Mouse (Mus musculus) c-Kit-positive CD71-positive TER-119-negative erythroid progenitor cells, embryonic 14.5 days (primary cell): ENCODE results near the gene L3mbtl4.

Experiments used
- DNase-seq: peaks from one replicate; pipeline ENCODE4 v3.0.0-alpha.2; 2013; ENCODE audit warnings: low read depth

Gene L3mbtl4

DNA sequence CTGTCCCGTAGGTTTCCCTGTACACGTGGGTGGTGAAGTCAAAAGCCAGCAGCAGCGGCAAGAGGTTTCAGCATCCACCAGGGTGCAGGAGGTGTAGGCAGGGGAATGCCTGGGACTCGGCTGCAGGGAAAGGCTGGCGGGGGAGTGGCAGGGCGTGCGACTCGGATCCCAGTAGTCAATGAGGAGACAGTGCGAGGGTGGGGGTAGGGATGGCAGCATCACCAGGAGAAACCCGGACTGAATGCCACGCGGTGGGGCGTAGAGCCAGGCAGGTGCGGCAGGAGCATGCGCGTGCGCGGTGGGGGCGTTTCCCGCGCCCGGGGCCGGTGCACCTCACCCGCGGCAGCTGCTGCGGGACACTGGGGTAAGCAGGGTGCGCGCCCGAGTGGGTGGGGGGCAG is at the start of gene L3mbtl4:
Gene L3mbtl4, plus strand, starts transcription at position 271 of the 400 bp plus-strand sequence.
- DNase-seq, result no peak

DNA sequence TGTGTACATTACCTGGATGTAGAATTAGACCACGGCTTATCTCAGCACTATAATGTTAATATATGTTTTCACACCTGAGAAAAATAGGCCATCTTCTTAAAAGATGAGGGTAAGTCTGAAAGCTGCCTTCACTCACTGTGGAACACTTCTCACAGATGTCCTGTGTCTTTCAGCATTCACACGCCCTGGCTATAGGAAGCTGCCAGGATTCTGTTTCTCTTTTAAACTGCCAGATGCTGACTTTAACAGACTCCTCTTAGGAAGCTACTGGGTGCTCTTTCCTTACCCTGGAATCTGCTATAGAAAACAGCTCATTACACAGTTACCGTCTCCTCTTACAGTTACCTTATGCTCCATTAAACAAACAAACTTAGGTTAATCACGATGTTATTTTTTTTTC is 43.1 kb upstream of the L3mbtl4 start:
- no peak for DNase-seq

DNA sequence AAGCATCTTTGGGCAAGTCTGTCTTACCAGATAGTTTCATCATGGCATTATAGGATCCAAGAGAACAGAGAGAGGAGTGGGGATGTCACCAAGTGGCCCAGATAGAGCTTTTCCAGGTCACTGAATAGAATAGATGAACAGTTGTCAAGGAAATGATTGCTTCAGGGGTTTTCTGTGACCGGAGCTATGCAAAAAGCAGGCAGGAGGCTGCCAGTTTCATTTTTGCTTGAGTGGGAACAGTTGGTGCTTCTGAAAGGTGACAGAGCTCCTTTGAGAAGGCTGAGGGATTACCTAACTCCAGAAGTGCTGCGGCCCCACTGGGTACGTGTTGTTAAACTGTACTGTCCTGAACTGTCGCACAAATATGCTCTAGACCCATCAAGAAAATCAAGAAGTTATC is 38.2 kb upstream of the L3mbtl4 start:
- no peak for DNase-seq

DNA sequence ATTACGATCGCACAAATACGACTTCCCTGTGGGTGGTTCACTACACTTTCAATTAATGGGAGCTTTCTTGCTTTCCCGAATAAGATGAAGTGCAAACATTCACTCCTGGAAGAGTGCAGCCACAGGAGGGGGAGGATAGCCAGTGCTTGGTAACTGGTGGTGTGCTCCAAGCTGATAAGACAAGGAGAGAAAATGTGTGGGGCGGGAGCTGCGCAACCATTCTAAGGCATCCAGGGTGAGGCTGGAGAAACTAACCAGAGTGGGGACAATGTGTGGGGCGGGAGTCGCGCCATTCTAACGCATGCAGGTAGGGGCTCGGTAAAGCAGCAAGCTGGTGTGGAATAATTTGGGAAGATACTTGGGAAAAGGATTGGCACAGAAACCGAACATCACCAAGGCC is 36.6 kb upstream of the L3mbtl4 start:
- no peak for DNase-seq

DNA sequence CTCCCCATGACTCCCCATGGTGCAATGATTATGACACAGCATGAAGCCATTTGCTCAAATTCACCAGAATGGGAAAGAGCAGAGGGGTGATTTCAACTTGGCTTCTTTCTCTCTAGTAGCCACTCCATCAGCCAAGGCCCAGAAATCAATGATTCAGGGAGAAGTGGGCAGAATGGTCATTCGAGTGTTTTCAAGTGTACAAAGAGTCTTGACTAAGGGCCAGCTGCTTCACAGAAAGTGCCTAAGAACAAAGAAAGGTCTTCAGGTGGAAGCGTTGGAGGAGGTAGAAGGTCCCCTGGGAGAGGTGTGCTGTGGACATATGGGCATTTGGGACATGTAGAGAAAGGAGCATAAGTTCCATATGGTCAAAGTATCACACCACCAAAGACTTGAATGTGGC is 33.4 kb upstream of the L3mbtl4 start:
- DNase-seq, result no peak

DNA sequence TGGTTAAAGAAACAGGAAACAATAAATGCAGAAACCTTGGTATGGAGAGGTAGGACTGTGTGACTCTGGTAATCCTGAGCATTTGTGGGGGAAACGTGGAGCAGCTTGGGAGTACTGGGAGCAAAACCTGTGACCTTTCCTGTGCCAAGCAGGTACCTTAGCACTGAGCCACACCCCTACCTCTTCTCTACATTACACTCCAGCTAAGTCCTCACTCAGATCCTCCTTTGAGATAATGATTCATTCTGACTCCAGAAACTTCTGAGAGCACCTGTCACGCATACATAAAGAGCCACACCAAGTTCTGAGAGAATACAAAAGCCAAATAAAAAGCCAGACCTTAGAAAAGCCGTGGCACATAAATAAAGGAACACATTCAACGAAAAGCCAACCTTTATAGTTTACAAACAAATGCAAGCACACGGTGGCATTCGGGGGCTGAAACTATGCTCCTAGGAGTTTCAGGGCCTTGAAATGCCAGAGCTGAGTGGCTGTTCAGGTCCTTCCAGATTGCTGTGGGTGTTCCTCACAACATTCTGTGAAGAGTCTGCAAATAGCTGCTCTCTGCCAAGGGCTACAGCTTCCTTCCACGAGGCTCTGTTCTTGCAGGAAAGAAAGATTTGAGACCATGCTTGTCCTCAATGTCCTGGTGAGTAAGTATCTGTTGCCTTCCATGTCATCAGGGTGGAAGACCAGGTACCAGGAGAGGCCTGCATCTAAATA is 8.6 kb upstream of the L3mbtl4 start:
- DNase-seq, result no peak

DNA sequence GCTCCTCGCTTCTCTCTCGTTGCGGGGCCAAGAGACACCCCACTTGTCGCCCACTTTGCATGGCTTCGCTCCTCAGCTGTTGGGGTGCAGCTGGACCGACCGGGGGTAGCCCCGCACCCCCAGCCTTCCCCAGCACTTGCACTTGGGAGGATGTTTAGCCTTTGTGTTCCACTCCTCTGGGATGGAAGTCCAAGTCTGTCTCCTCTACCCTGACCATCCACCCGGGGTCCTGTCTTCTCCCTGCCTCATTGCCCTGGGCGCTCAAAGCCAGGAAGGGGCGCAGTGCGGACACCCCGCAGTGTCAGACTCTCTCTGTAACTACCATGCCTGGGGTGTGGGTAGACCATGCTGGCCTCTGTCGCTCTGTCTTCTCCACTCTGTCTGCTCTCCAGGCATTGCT is 357 bp downstream of the L3mbtl4 start:
- DNase-seq, result no peak

DNA sequence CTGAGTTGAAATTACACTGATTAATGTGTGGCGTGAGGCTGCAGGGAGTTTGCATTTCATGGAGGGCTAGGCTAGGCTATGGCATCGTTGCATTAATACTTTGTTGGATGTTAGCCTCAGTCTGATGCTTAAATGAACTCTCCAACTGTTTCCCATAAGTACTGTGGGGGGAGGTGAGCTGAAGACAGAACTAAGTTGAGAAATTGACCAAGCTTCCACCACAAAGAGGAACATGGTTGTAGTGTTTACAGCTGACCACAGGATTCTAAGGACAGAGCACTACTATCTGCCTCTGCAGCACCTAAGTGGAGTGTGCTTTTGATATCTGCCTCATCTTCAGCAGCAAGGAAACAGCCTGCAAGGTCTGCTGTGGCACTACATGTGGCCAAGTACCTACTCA is 1.5 kb downstream of the L3mbtl4 start:
- DNase-seq, result no peak

DNA sequence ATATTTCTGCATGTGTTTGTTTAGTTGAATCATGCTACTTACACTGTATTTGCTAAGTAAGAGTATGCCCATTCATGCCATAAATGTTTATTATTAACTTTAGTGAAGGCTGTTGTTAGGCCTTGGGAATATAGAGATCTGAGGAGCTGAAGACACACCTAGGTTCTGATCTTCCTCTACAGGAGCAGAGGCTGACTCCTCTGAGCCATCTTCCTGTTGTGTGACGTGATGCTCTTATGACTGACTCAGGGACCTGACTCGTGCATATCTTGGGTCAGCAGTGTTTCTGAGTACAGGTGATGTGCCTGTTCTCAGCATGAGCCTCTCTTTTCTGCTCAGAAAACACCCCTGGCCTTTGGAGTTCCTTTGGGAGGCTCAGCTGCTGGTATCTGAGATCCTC is 7.3 kb downstream of the L3mbtl4 start:
- DNase-seq, result no peak

DNA sequence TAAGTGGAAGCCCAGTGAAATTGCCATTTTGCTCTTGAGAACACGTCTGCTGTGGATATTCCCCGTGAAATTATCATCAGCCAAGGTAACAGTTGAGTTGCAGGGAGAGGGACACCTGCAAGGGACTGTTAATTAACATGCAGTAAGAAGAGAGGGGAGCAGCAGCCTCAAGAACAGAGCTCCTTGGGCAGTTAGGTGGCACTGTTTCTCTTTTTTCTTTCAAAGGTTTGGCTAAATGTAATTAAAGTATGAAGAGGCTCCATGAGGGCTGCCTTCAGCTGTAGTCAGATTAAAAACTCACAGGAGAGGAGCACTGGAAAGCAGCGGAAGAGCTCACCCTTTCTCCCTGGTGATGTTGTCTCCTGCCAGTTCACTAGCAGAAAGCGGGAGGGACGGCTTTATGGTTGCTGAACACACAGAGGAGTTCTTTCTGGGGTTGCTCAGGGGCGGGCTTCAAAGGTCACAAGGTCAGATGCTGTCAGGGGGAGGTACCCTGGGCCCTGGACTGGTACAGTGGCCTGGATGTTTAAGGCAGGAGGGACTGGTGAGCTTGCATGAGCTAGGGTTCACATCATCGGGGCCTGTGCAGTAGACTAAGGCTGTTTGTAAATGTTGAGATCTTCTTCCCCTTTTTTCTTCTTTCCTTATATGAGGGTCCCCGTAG is 11.7 kb downstream of the L3mbtl4 start:
- DNase-seq, result no peak

DNA sequence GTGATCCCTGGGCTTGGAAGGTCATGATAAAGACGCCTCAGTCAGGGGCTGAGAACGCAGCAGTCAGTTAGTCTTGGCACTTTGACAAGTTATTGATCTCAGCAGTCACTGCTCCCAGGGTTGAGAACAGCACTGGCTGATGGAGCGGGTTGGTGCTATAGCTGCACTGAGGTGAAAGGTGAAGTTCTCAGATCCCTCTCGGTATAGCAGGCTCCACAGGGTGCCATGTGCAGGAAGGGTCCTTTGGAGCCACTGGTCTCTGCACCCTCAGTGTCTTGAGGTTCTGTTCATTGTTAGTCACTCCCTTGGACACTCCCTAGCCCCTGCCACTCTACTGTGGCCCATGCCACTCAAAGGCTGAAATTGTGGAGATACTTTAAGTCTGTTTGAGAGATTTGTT is 14.5 kb downstream of the L3mbtl4 start:
- no peak for DNase-seq

DNA sequence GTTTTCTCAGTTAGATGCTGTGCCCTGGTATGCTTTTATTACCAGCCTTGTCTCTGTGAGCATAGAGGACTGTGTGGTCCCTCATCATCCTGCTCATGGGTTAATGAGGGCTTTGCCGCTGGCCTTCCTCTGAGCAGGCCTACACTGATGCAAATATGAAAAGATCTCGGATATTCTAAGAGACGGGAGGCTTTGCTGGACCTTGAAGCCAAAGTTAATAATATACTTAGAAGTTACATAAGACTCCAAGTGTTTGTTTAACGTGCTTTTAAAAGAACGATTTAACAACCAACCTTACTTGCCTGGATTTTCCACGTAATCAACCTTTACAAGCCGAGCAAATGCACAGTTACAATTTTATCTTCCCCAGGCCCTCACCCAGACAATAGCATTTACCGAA is 15.1 kb downstream of the L3mbtl4 start:
- no peak for DNase-seq

DNA sequence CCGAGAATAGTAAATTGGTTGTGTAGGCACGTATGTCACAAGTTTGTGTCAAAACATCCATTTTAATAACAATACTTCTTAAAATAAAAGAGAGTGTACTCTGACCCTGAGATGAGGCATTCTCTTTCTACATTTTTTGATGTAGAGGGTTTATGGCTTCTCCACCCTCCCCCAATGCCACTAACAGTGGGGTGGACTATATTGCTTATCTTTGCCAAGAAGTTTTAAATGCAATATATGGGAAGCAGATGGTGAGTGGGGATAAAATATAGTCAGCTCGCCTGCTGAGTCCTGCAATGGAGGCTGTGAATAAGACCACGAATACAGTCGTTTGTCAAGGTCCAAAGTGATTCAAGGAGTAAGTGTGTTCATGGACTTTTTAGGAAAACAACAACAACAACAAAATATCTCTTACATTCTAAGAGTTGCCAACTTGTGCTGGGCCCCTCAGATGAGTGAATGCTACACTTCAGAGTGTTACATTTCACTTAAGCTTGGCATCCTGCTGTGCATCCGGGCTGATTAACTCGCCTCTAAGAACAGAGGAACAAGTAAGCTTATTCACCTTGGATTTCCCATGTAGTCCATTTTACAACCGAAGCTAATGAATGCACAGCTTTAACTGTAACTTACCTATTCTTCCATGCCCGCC is 18.2 kb downstream of the L3mbtl4 start:
- DNase-seq, result no peak

DNA sequence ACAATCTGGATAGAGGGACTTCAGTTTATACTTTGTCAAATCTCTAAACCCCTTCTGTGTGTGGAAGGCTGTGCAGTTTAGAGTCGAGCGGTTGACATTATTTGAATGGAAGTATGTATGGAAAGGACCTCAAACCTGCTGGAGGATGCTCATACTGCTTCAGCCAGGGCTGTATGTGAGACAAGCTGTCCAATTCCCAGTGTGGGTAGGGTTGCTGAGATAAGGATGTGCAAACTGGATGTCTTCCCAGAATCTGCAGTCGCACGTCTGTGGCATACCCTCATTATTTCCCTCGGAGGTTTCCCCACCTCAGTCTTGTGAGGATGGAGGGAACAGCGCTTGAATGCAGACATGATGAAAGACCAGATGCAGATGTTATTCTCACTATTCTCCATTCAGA is 34.8 kb downstream of the L3mbtl4 start:
- no peak for DNase-seq

DNA sequence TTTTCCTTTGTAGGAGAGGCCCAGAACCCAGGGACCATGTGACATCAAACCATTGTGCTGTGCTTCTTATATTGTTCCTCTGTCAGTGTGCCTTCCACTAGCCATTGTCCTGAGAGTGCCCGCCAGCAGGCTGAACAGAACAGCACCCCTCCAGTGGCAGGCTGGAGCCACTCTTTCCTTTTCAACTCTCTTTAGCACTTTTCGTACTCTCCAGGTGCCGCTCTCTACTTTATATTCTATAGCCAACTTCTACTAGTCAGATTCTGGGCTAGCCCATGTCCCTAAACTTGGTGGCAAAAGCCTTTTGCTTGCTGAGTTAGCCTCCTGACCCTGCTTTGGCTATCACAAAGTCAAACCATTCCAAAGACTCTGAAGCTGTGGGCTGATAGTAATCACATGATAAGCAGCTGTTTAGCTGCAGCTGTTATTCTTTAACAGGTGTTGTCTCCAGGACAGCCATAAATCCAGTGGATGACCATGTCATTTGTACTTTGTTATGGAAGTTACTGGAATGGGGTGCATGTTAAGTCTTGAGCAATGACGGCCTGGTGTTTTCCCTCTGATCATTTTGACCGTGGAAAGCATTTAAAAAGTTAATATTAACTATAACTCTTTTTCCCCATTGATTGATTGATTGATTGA is 38.8 kb downstream of the L3mbtl4 start:
- DNase-seq, result no peak

DNA sequence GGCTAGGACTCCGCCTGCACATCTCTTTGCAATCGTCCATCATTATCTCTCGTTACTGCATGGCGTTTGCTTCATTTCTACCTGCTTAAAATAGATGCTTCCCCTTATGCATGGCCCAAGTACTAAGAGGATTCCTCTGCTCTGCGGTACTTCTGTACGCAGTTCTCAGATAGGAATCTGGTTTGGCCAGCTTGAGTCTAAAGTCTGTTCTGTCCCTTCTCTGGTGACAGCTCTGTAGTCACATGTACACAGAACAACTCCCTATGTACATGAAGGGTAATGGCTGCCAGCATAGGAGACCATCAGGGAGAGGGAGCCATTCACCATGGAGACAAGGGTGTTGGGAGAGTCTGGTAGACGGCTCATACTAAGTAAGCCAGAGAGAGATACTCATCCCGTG is 47.3 kb downstream of the L3mbtl4 start:
- no peak for DNase-seq

DNA sequence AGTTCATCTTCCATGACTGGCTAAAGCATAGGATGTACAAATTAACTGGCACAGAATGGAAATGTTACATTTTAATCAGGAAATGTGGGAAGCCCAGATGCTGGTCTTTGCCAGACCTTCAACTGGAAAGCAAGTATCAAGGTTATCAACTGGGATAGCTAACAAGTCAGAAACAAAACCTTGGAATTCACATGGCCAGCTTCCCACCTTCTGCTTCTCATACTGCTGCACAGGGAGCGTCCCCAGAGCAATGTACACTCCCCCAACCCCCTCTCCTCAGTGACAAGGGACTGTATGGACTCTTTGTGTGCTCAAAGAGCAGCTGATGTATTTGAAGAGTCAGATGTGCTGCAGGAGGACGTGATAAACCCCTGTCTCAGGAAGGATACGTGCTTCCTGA is 49.0 kb downstream of the L3mbtl4 start:
- no peak for DNase-seq

DNA sequence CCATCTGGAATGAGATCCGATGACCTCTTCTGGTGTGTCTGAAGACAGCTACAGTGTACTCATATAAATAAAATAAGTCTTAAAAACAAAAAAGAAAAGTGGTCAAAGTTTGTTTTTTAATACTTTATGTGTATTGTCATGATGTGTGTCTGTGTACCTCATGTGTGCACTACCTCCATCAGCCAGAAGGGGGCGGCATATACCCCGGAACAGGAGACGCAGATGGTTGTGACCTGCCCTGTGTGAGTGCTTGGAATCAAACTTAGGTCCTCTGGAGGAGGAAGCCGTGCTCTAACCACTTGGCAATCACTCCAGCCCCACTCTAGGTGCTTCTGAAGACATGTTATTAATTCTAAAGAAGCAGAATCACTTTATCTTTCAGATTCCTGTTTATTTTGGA is 58.6 kb downstream of the L3mbtl4 start:
- no peak for DNase-seq

DNA sequence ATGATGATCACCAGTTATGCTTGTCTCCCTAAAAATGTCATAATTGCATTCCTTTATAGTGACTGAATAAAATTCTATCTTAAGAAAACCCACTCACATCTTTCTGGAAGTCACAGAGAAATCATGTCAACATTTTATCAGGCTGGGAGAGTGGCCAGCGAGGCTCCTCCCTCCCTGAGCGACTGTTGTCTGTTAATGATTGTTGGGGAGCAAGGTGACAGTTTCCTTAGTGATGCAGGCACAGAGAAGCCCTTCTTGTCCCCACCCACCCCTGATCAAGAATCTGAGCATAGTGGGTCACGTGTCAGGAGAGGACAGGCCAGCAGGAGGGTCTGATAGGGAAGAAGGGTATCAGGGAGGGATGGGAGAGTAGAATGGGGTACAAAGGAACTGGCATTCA is 59.8 kb downstream of the L3mbtl4 start:
- DNase-seq, result no peak

DNA sequence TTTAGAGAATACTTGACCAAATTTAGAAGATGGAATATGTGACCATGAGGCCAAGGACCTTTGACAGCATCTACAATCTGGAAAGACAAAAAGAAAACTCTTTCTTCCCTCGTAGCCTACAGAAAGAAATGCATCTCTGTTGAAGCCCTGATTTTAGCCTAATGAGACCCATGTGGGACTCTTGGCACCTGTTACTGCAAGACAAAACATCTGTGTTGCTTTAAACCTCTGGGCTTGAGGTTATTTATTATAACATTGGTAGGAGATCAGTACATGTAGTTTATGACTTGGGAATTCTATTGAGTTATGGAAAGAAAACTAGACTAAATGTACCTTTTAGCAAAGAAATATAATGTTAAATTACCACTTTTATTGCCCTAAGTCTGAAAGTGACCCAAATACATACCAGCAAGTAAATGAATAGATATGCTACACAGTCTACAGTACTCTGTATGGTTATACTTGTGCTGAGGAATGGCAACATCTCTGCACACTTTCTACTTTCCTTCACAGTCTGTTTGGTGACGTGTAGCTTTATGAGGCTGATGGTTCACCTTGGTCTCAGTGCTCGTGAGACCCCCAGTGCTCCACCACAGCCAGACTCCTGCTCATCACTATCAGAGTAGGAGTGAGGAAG is 65.4 kb downstream of the L3mbtl4 start:
- no peak for DNase-seq

DNA sequence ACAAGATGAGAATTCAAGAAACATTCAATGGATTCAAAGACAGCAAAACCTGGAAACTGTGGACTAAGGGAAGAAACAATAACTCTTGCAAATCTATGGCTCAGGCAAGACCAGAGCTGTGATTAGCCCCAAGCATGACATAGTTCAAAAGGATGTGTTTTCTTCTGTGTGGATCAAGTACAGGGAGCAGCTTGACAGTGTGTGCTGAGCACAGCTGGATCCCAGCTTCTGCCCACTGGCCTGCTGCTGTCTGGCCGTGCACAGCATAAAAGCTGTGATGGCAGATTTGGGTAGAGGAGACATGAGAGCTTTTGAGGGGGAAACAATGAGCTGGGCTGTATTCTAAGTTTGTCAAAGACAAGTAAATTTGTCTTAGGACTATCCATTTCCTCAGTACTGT is 84.1 kb downstream of the L3mbtl4 start:
- DNase-seq, result no peak

DNA sequence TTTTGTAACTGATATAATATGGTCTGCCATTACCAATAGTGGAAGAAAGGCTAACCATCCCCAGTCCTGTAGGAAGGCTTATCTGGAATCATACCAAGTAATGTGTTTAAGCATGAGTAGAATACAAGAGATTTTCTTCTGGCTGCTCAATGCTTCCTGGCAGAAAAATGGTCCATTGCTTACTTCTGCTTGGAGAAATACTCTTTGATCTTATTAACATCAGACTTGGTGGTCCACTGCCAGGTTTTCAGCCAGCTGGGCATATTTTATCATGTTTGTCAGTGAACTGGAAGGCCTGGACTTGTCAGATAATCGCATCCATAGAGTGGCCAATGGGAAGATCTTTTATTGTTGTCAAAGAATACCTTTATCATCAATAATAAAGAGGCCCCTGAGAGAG is 97.5 kb downstream of the L3mbtl4 start:
- no peak for DNase-seq

DNA sequence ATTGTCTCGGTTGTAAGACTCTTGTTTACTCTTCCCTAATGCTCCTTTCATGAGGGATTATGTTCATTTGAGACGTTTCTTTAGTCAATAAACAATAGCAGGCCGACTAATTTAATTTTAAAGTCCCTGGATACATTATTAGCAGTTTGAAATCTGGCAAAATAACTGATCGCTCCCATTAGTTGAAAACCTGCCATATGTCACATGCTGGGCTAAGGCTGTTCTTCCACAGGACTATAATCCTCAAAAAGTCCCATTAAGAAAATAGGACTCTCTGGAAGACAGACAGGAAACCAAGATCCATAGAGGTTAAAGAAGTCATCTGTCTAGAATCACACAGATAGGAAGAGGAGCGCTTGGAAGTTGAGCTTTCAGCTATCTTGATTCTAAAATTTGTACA is 114.9 kb downstream of the L3mbtl4 start:
- no peak for DNase-seq
